25 mouse cellular contexts compared by ENCODE assay signal in genomic region chr11:95698541-95698940, GRCm38 (mm10).
"Had no signal": no experiment of that assay in that cellular context is flagged by ENCODE, and none has a peak within 500 bp of the region (broad histone marks: within the 10 kb centered on the region; RNA-seq: fewer than 3 reads in every experiment).

No protein-coding gene starts in this region.

- H3K4me2 ChIP-seq: heart, embryonic 11.5 days; heart, embryonic 13.5 days; heart, embryonic 15.5 days; hindbrain, embryonic 13.5 days; hindbrain, embryonic 15.5 days; limb, embryonic 13.5 days; limb, embryonic 15.5 days; liver, embryonic 12.5 days had no signal

- H3K27me3 ChIP-seq: heart, embryonic 13.5 days; heart, embryonic 15.5 days; hindbrain, embryonic 13.5 days; hindbrain, embryonic 15.5 days; limb, embryonic 13.5 days; limb, embryonic 15.5 days; liver, embryonic 12.5 days had no signal

- ATAC-seq: hindbrain, postnatal 0 days; intestine, postnatal 0 days; liver, embryonic 12.5 days had no signal

- H3K36me3 ChIP-seq: heart, embryonic 13.5 days; heart, embryonic 15.5 days; hindbrain, embryonic 13.5 days; hindbrain, embryonic 15.5 days; limb, embryonic 13.5 days; limb, embryonic 15.5 days; liver, embryonic 12.5 days had no signal

- H3K4me1 ChIP-seq: heart, embryonic 13.5 days; heart, embryonic 15.5 days; hindbrain, embryonic 13.5 days; hindbrain, embryonic 15.5 days; limb, embryonic 15.5 days had no signal

- DNase-seq: gastrocnemius, postnatal 14 days; gastrocnemius, postnatal 36 days; heart, adult 11 months; heart, adult 2 months; heart, postnatal 14 days; heart, postnatal 36 days; kidney, adult 18-20 months; kidney, adult 8-10 months; kidney, postnatal 14 days; kidney, postnatal 36 days; layer of hippocampus, adult 9-11 months; layer of hippocampus, postnatal 36 days had no signal

- H3K4me3 ChIP-seq: heart, adult 2 months; heart, embryonic 13.5 days; heart, embryonic 15.5 days; hindbrain, embryonic 13.5 days; hindbrain, embryonic 15.5 days; left cerebral cortex, adult 2 months; limb, embryonic 13.5 days; limb, embryonic 15.5 days; liver, embryonic 12.5 days had no signal

- H3K9me3 ChIP-seq: heart, embryonic 13.5 days; heart, embryonic 15.5 days; hindbrain, embryonic 13.5 days; hindbrain, embryonic 15.5 days; limb, embryonic 13.5 days; limb, embryonic 15.5 days; liver, embryonic 12.5 days had no signal

- H3K9ac ChIP-seq: heart, embryonic 13.5 days; heart, embryonic 15.5 days; hindbrain, embryonic 13.5 days; hindbrain, embryonic 15.5 days; limb, embryonic 13.5 days; limb, embryonic 15.5 days; liver, embryonic 12.5 days; liver, embryonic 14.5 days had no signal

- H3K27ac ChIP-seq: heart, adult 2 months; heart, embryonic 13.5 days; heart, embryonic 15.5 days; hindbrain, embryonic 13.5 days; hindbrain, embryonic 15.5 days; hindbrain, postnatal 0 days; kidney, postnatal 0 days; left cerebral cortex, adult 2 months; limb, embryonic 13.5 days; limb, embryonic 15.5 days; liver, embryonic 12.5 days; liver, embryonic 14.5 days had no signal
